ENCODE assay signal across 21 mouse cellular contexts in genomic region chr5:116026561-116026960, GRCm38 (mm10). TPM values are rescaled to one million over a fixed set of nuclear protein-coding genes. Genes with fewer than 3 reads are reported as not detected.
DNase-seq lines count a peak whose midpoint lies in the region; ATAC-seq and TF ChIP-seq lines count a peak whose summit lies in the region.
"Had no signal": no experiment of that assay in that cellular context is flagged by ENCODE, and none has a peak within 500 bp of the region (broad histone marks: within the 10 kb centered on the region; RNA-seq: fewer than 3 reads in every experiment).

No protein-coding gene starts in this region.

- H3K36me3 ChIP-seq in heart, embryonic 12.5 days: peaks cover under 1% of the 10 kb centered on the region
- H3K36me3 ChIP-seq in heart, adult 2 months (ENCODE audit: control insufficient read depth, insufficient read depth, low read length): no peaks in the 10 kb centered on the region; the same call in 1 of the 2 replicates
- H3K36me3 ChIP-seq in G1E (replicated peaks): peaks cover 19% of the 10 kb centered on the region

- no peak overlapping the region for H3K4me3 ChIP-seq in heart, embryonic 12.5 days
- H3K4me3 ChIP-seq in heart, adult 2 months: no peak overlapping the region
- peak overlapping the region; percentile 58; the same call in 1 of the 2 replicates for H3K4me3 ChIP-seq in G1E (ENCODE audit: low read depth, low read length)
- H3K4me3 ChIP-seq: embryonic facial prominence, embryonic 13.5 days had no signal

- ATAC-seq in heart, embryonic 12.5 days (ENCODE audit: insufficient number of reproducible peaks, low FRiP score): peak; percentile 84
- ATAC-seq in G1E (ENCODE audit: extremely low read depth, insufficient number of reproducible peaks, low FRiP score, poor library complexity, severe bottlenecking): peak; percentile 50
- peak; percentile 77 for ATAC-seq in erythroblast, adult 5-6 weeks (replicated peaks; ENCODE audit: low FRiP score, poor library complexity, severe bottlenecking)
- ATAC-seq in megakaryocyte progenitor cell, adult 5-6 weeks (replicated peaks; ENCODE audit: poor library complexity): peak; percentile 38
- ATAC-seq: forebrain, embryonic 16.5 days had no signal

- TF ChIP-seq CTCF in heart, adult 2 months (IDR thresholded peaks at IDR 0.05): no peak
- TF ChIP-seq CTCF in G1E (IDR thresholded peaks at IDR 0.05; ENCODE audit: low read depth, low read length): no peak

- no peak for TF ChIP-seq POLR2A in heart, adult 2 months (IDR thresholded peaks at IDR 0.05; ENCODE audit: insufficient read depth, low read depth, low read length)

- 42% methylated on average over 14 of the region's 14 CpGs for WGBS in heart, embryonic 12.5 days
- 35% methylated on average over 14 of the region's 14 CpGs for WGBS in heart, adult 2 months

- peaks cover 31% of the 10 kb centered on the region for H3K4me1 ChIP-seq in heart, embryonic 12.5 days (replicated peaks)
- H3K4me1 ChIP-seq in heart, adult 2 months (ENCODE audit: control insufficient read depth, insufficient read depth, low read length): peaks cover 4% of the 10 kb centered on the region
- H3K4me1 ChIP-seq in G1E (ENCODE audit: insufficient read depth, low read depth, low read length): peaks cover 60% of the 10 kb centered on the region

- no peaks in the 10 kb centered on the region for H3K27me3 ChIP-seq in heart, embryonic 12.5 days (replicated peaks)
- H3K27me3 ChIP-seq in heart, adult 2 months (ENCODE audit: control insufficient read depth, insufficient read depth, low read length): no peaks in the 10 kb centered on the region
- no peaks in the 10 kb centered on the region for H3K27me3 ChIP-seq in G1E (ENCODE audit: insufficient read depth, low read length)

- no peaks in the 10 kb centered on the region for H3K9me3 ChIP-seq in heart, embryonic 12.5 days (replicated peaks)
- H3K9me3 ChIP-seq in G1E (replicated peaks): no peaks in the 10 kb centered on the region
- H3K9me3 ChIP-seq: embryonic facial prominence, embryonic 13.5 days had no signal

- H3K4me2 ChIP-seq in heart, embryonic 12.5 days: peak overlapping the region; percentile 21; the same call in 1 of the 2 replicates
- H3K4me2 ChIP-seq: embryonic facial prominence, embryonic 13.5 days had no signal

- DNase-seq in heart, adult 2 months: no peak
- peak; percentile 77 for DNase-seq in G1E (ENCODE audit: low spot score)
- DNase-seq in left cerebral cortex, postnatal 4 days: no peak
- DNase-seq in right cerebral cortex, adult 2 months (ENCODE audit: low spot score in 2 of 2): no peak
- no peak for DNase-seq in lung, postnatal 25 days (ENCODE audit: low spot score)
- DNase-seq: B cell, adult 2 months; cerebellum, adult 9-11 months; gastrocnemius, postnatal 10 days; heart, postnatal 36 days; kidney, postnatal 36 days; right cerebral cortex, postnatal 25 days had no signal

- intact Hi-C loops in heart, adult 2 months (cut with DNase I): loop anchor here (10.0 kb wide), 1 partner anchor 372 kb away; no protein-coding TSS in a partner anchor
- intact Hi-C loops in left cerebral cortex, postnatal 4 days (cut with DNase I): no loop called here

- no peaks in the 10 kb centered on the region for H3K79me2 ChIP-seq in heart, adult 2 months (replicated peaks; ENCODE audit: control insufficient read depth, insufficient read depth, low read length)

- H3K9ac ChIP-seq in heart, embryonic 12.5 days: no peak overlapping the region
- no peak overlapping the region for H3K9ac ChIP-seq in heart, adult 2 months (ENCODE audit: low read depth, low read length)
- H3K9ac ChIP-seq: embryonic facial prominence, embryonic 13.5 days had no signal

- H3K27ac ChIP-seq in heart, embryonic 12.5 days (ENCODE audit: poor library complexity, severe bottlenecking): peak overlapping the region; percentile 68
- no peak overlapping the region for H3K27ac ChIP-seq in heart, adult 2 months
- H3K27ac ChIP-seq: embryonic facial prominence, embryonic 13.5 days; macrophage had no signal

- TF ChIP-seq EP300 in heart, adult 2 months (IDR thresholded peaks at IDR 0.05; ENCODE audit: insufficient read depth, low read depth, low read length): no peak

RNA-seq across cellular contexts. Expression of gene Prkab1, which starts 2.3 kb away (rescaled TPM):
- 52.2 and 54.9 TPM in 2 replicates for polyA plus RNA-seq in heart, embryonic 12.5 days (2016; fragmentation: Nextera tagmentation; extraction: Ambion mirVana)
- 10 to 100 TPM; 50.6 to 55.5 TPM for total RNA-seq in heart, adult 2 months (2021)
- 64.8 and 69.7 TPM in 2 replicates for polyA plus RNA-seq in heart, adult 2 months (2012; rRNA removed)
- total RNA-seq in G1E (2014; fragmentation: Nextera tagmentation) (344 and 374 TPM in 2 replicates), G1E (2017) (221 and 232 TPM in 2 replicates)
- 454 and 477 TPM in 2 replicates for polyA plus RNA-seq in G1E (2012)
- total RNA-seq in erythroblast, adult 5-6 weeks (2015; ENCODE audit: low replicate concordance): 71.5 and 102 TPM in 2 replicates
- 50.3 and 72.4 TPM in 2 replicates for total RNA-seq in erythroblast, adult 5-6 weeks (2017; ENCODE audit: low replicate concordance)
- total RNA-seq in megakaryocyte progenitor cell, adult 5-6 weeks (2015): 34.9 and 38.1 TPM in 2 replicates
- 25.1 and 25.9 TPM in 2 replicates for total RNA-seq in megakaryocyte progenitor cell, adult 5-6 weeks (2017)
- 10 to 100 TPM; 33.3 to 38.9 TPM for total RNA-seq in left cerebral cortex, postnatal 4 days (2021)

RNA-seq across cellular contexts. Expression of gene Tmem233, which starts 56.5 kb away (rescaled TPM):
- not detected in 2 replicates for polyA plus RNA-seq in heart, embryonic 12.5 days (2016; fragmentation: Nextera tagmentation; extraction: Ambion mirVana)
- not detected for total RNA-seq in heart, adult 2 months (2021)
- not detected in 2 replicates for polyA plus RNA-seq in heart, adult 2 months (2012; rRNA removed)
- total RNA-seq in G1E (2014; fragmentation: Nextera tagmentation): not detected in 2 replicates
- 0.06 and 0.16 TPM in 2 replicates for total RNA-seq in G1E (2017)
- polyA plus RNA-seq in G1E (2012): not detected in 2 replicates
- not detected in 2 replicates for total RNA-seq in erythroblast, adult 5-6 weeks (2015; ENCODE audit: low replicate concordance)
- not detected in 2 replicates for total RNA-seq in erythroblast, adult 5-6 weeks (2017; ENCODE audit: low replicate concordance)
- total RNA-seq in megakaryocyte progenitor cell, adult 5-6 weeks (2015): not detected in 2 replicates
- total RNA-seq in megakaryocyte progenitor cell, adult 5-6 weeks (2017): not detected in 2 replicates
- not detected for total RNA-seq in left cerebral cortex, postnatal 4 days (2021)
- total RNA-seq: ES-E14; heart, postnatal 36 days had no signal
- polyA plus RNA-seq: brain, embryonic 14.5 days; embryonic facial prominence, embryonic 13.5 days; forebrain, embryonic 16.5 days; intestine, embryonic 14.5 days; macrophage; thymus, postnatal 0 days had no signal
